Mouse (Mus musculus) adrenal gland, postnatal 36 days (tissue): ENCODE data around the gene Acadm. TPM values are rescaled to one million over a fixed set of nuclear protein-coding genes. Genes with fewer than 3 reads are reported as not detected.
A peak's percentile ranks its signal among the peaks of the same experiment; 100 is the strongest.

ENCODE experiments used
- DNase-seq, 2 experiments: peaks; one replicate each; pipeline ENCODE4 v3.0.0; 2021; ENCODE audit warnings: mixed read lengths in 1 of 2
- long read RNA-seq, 2 experiments: library from polyadenylated mRNA; stranded (forward); transcript quantifications; one replicate each; pipeline ENCODE4 v2.0.0; 2021; ENCODE audit warnings: borderline sequencing depth in 2 of 2
- total RNA-seq, 2 experiments: library from RNA; stranded (reverse); gene quantifications; 2 replicates each; pipeline ENCODE4 v1.2.3; 2021

The Acadm gene
- 100 to 1,000 TPM; 752 to 759 TPM for total RNA-seq
- long read RNA-seq, experiment 1, transcript Acadm-201 (12 exons, 2,047 nt), result major isoform, 1,156 of 1,273 reads
- long read RNA-seq, experiment 1, transcript Acadm-203 (2 exons, 437 nt), result minor isoform, 10 of 1,273 reads
- long read RNA-seq, experiment 1, partial matches to known transcripts, result 76 of 1,273 reads
- long read RNA-seq, experiment 1, other reads (novel, unspliced or antisense), result 31 of 1,273 reads
- long read RNA-seq, experiment 2, transcript Acadm-201 (12 exons, 2,047 nt), result major isoform, 326 of 372 reads
- long read RNA-seq, experiment 2, transcript Acadm-203 (2 exons, 437 nt), result minor isoform, 7 of 372 reads
- long read RNA-seq, experiment 2, partial matches to known transcripts, result 32 of 372 reads
- long read RNA-seq, experiment 2, other reads (novel, unspliced or antisense), result 7 of 372 reads

- DNase-seq, result peak; percentile 100
Observed at GRCm38 (mm10) chr3:153944335-153944990, at the start of gene Acadm. Gene Acadm (minus strand): TSS chr3:153944632.

- no peak for DNase-seq
Observed at GRCm38 (mm10) chr3:153984428-153985340, 40.3 kb upstream of the Acadm start.

- no peak for DNase-seq
Observed at GRCm38 (mm10) chr3:153980611-153981010, 36.2 kb upstream of the Acadm start.

GRCm38 (mm10) chr3:153975791-153976190 lies 31.4 kb upstream of the Acadm start:
- no peak for DNase-seq

- peak; percentile 26 to 50 for DNase-seq
Observed at GRCm38 (mm10) chr3:153975060-153975459, 30.6 kb upstream of the Acadm start.

- DNase-seq, result no peak
Observed at GRCm38 (mm10) chr3:153973949-153974760, 29.7 kb upstream of the Acadm start.

GRCm38 (mm10) chr3:153973171-153973948 lies 28.9 kb upstream of the Acadm start, which contains the start of gene Slc44a5:
Gene Slc44a5 (plus strand): TSS chr3:153973436.
- DNase-seq, result peak; percentile 27 to 32

DNA sequence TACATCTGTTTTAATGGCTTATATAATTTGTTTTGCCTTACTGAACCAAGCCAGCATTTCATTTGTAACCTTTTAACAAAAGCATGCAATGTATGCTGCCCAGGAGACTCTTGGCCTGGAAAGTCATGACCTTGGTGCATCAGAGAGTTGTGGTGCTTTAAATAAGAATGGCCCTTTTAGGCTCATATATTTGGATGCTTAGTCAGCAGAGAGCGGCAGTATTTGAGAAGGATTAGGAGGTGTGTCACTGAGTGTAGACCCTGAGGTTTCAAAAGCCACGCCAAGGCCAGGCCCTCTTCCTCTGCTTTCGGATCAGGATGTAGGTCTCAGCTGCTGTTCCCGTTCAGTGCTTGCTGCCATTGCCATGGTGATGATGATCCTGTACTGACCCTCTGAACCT lies 25.0 kb upstream of the Acadm start:
- DNase-seq, result no peak

GRCm38 (mm10) chr3:153968549-153968948 lies 24.1 kb upstream of the Acadm start:
- DNase-seq, result peak; percentile 25 to 44

DNA sequence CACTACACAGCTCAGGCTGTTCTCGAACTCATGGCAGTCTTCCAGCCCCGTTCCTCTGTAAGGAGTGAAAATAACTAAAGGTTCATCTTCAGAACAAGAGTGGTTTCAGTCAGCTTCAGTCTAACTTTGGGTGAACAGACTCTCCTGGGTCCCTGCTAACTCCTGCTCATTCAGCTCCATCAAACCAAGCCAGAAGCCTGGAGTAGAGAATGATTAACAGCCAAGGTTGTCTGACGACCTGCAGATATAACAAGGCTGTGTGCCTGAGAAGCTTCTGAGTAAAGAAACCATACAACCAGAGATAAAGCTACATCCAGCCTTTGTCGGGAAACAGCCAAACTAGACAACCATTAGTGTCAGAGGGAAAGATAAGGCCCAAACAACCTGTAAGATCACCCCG lies 23.0 kb upstream of the Acadm start:
- no peak for DNase-seq

- DNase-seq, result peak in 1 of 2 experiments; percentile 41
Observed at GRCm38 (mm10) chr3:153961632-153962389, 17.4 kb upstream of the Acadm start.

GRCm38 (mm10) chr3:153960884-153961283 lies 16.5 kb upstream of the Acadm start:
- DNase-seq, result no peak

GRCm38 (mm10) chr3:153959731-153960207 lies 15.3 kb upstream of the Acadm start:
- DNase-seq, result no peak

DNA sequence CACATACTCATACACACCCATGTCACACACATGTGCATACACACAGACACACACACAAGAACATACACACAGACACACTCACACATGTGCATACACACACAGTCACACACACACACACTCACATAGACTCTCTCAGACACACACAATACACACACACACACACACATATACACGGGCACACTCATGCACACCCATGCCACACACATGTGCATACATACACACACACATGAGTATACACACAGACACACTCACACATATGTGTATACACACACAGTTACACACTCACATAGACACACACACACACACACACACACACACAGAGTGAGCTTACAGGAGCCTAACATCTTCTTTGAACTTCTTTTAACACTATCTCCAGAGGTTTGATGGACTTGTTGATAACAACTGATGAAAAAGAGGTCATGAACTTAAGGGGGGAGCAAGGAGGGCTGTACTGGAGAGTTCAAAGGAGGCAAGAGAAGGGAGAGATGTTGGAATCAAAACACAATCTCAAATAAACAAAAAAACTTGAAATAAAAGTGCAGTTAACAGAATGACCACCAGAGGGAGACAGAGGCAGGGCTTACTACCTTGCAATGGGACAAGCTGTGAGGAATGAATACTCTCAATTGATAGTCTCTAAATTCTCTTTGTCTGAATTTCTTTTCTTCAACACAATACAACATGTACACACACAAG lies 14.8 kb upstream of the Acadm start:
- no peak for DNase-seq

GRCm38 (mm10) chr3:153957916-153958315 lies 13.5 kb upstream of the Acadm start:
- no peak for DNase-seq

DNA sequence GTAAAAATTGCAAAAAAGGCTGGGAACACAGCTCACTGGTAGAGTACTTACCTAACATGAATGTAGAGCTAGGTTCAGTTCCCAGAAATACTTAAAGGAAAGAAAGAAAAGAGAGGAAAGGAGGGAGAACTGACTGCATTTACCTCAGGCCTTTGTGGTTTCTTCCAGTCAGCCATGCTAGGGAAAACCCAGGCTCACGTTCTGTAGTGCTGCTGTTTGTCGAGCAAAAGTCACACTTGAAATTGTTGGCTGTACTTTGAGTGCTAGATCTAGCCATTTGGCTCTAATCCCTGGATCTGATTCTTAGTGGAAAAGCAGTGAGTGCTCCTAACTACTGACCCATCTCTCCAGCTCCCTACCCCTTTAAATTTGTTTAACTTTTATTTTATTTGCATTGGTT lies 3.7 kb upstream of the Acadm start:
- DNase-seq, result no peak

GRCm38 (mm10) chr3:153947271-153947670 lies 2.8 kb upstream of the Acadm start:
- DNase-seq, result no peak

GRCm38 (mm10) chr3:153943901-153944334 lies 514 bp downstream of the Acadm start:
- DNase-seq, result peak in 1 of 2 experiments; percentile 54
